Mouse (Mus musculus): Measurements from ENCODE around the gene Robo2. TPM values are rescaled to one million over a fixed set of nuclear protein-coding genes. Genes with fewer than 3 reads are reported as not detected.

Gene Robo2
- polyA plus RNA-seq, 1 experiment = 101 TPM

GRCm38 (mm10) chr16:74409548-74409947 is 2.1 kb downstream of the Robo2 start:
- TF ChIP-seq CTCF (IDR thresholded peaks at IDR 0.05; ENCODE audit: borderline replicate concordance, extremely low read depth, insufficient read depth, insufficient read length) (no peak), POLR2A (IDR thresholded peaks at IDR 0.05; ENCODE audit: borderline replicate concordance, extremely low read depth, insufficient read depth, insufficient read length, poor library complexity, severe bottlenecking) (no peak)
- peak; percentile 72 for DNase-seq (ENCODE audit: low read depth)

GRCm38 (mm10) chr16:74408566-74408965 is 3.1 kb downstream of the Robo2 start:
- TF ChIP-seq CTCF (IDR thresholded peaks at IDR 0.05; ENCODE audit: borderline replicate concordance, extremely low read depth, insufficient read depth, insufficient read length) (peak; percentile 37; the same call in 1 of the 2 replicates), POLR2A (IDR thresholded peaks at IDR 0.05; ENCODE audit: borderline replicate concordance, extremely low read depth, insufficient read depth, insufficient read length, poor library complexity, severe bottlenecking) (no peak)
- peak; percentile 77 for DNase-seq (ENCODE audit: low read depth)

GRCm38 (mm10) chr16:74397291-74397690 is 14.3 kb downstream of the Robo2 start:
- peak; percentile 81 for DNase-seq (ENCODE audit: low read depth)
- TF ChIP-seq POLR2A (IDR thresholded peaks at IDR 0.05; ENCODE audit: borderline replicate concordance, extremely low read depth, insufficient read depth, insufficient read length, poor library complexity, severe bottlenecking) (no peak), CTCF (IDR thresholded peaks at IDR 0.05; ENCODE audit: borderline replicate concordance, extremely low read depth, insufficient read depth, insufficient read length) (no peak)

GRCm38 (mm10) chr16:74395678-74396077 is 15.9 kb downstream of the Robo2 start:
- TF ChIP-seq POLR2A (IDR thresholded peaks at IDR 0.05; ENCODE audit: borderline replicate concordance, extremely low read depth, insufficient read depth, insufficient read length, poor library complexity, severe bottlenecking) = no peak
- DNase-seq (ENCODE audit: low read depth) = no peak

GRCm38 (mm10) chr16:74379458-74379857 is 32.2 kb downstream of the Robo2 start:
- TF ChIP-seq POLR2A (IDR thresholded peaks at IDR 0.05; ENCODE audit: borderline replicate concordance, extremely low read depth, insufficient read depth, insufficient read length, poor library complexity, severe bottlenecking) = no peak
- no peak for DNase-seq (ENCODE audit: low read depth)

- DNase-seq (ENCODE audit: low read depth) = peak; percentile 85
- TF ChIP-seq POLR2A (IDR thresholded peaks at IDR 0.05; ENCODE audit: borderline replicate concordance, extremely low read depth, insufficient read depth, insufficient read length, poor library complexity, severe bottlenecking) (no peak), CTCF (IDR thresholded peaks at IDR 0.05; ENCODE audit: borderline replicate concordance, extremely low read depth, insufficient read depth, insufficient read length) (no peak)
These were observed 36.2 kb downstream of the Robo2 start for GRCm38 (mm10) chr16:74375342-74375940.

- no peak for TF ChIP-seq POLR2A (IDR thresholded peaks at IDR 0.05; ENCODE audit: borderline replicate concordance, extremely low read depth, insufficient read depth, insufficient read length, poor library complexity, severe bottlenecking)
- no peak for TF ChIP-seq CTCF (IDR thresholded peaks at IDR 0.05; ENCODE audit: borderline replicate concordance, extremely low read depth, insufficient read depth, insufficient read length)
- DNase-seq (ENCODE audit: low read depth) = peak; percentile 53
These were observed 37.1 kb downstream of the Robo2 start for GRCm38 (mm10) chr16:74374540-74374939.

GRCm38 (mm10) chr16:74373407-74373806 is 38.2 kb downstream of the Robo2 start:
- peak; percentile 73 for DNase-seq (ENCODE audit: low read depth)
- no peak for TF ChIP-seq POLR2A (IDR thresholded peaks at IDR 0.05; ENCODE audit: borderline replicate concordance, extremely low read depth, insufficient read depth, insufficient read length, poor library complexity, severe bottlenecking)

GRCm38 (mm10) chr16:74372876-74373275 is 38.7 kb downstream of the Robo2 start:
- DNase-seq (ENCODE audit: low read depth) = peak; percentile 78
- TF ChIP-seq POLR2A (IDR thresholded peaks at IDR 0.05; ENCODE audit: borderline replicate concordance, extremely low read depth, insufficient read depth, insufficient read length, poor library complexity, severe bottlenecking) (no peak), CTCF (IDR thresholded peaks at IDR 0.05; ENCODE audit: borderline replicate concordance, extremely low read depth, insufficient read depth, insufficient read length) (no peak)

GRCm38 (mm10) chr16:74348437-74348836 is 63.2 kb downstream of the Robo2 start:
- DNase-seq (ENCODE audit: low read depth) = peak; percentile 26
- no peak for TF ChIP-seq CTCF (IDR thresholded peaks at IDR 0.05; ENCODE audit: borderline replicate concordance, extremely low read depth, insufficient read depth, insufficient read length)
- TF ChIP-seq POLR2A (IDR thresholded peaks at IDR 0.05; ENCODE audit: borderline replicate concordance, extremely low read depth, insufficient read depth, insufficient read length, poor library complexity, severe bottlenecking) = no peak

GRCm38 (mm10) chr16:74338969-74339630 is 72.5 kb downstream of the Robo2 start:
- no peak for DNase-seq (ENCODE audit: low read depth)
- no peak for TF ChIP-seq CTCF (IDR thresholded peaks at IDR 0.05; ENCODE audit: borderline replicate concordance, extremely low read depth, insufficient read depth, insufficient read length)
- TF ChIP-seq POLR2A (IDR thresholded peaks at IDR 0.05; ENCODE audit: borderline replicate concordance, extremely low read depth, insufficient read depth, insufficient read length, poor library complexity, severe bottlenecking) = no peak

GRCm38 (mm10) chr16:74321666-74322371 is 89.8 kb downstream of the Robo2 start:
- DNase-seq (ENCODE audit: low read depth) = peak; percentile 50
- TF ChIP-seq POLR2A (IDR thresholded peaks at IDR 0.05; ENCODE audit: borderline replicate concordance, extremely low read depth, insufficient read depth, insufficient read length, poor library complexity, severe bottlenecking) (no peak), CTCF (IDR thresholded peaks at IDR 0.05; ENCODE audit: borderline replicate concordance, extremely low read depth, insufficient read depth, insufficient read length) (no peak)

Measured in brain, embryonic 14.5 days (tissue).